Mouse (Mus musculus) spleen, adult 2 months (tissue): ENCODE results near the gene Spem1.

Experiments
- CTCF ChIP-seq: fragments of 200-500 bp; IDR thresholded peaks from 2 replicates; pipeline ENCODE4 v1.5.1; 2011; ENCODE audit warnings: mild to moderate bottlenecking, inconsistent platforms; ENCODE audit not compliant: insufficient read depth, insufficient read length, insufficient replicate concordance; ENCODE audit errors: extremely low read depth
- POLR2A ChIP-seq: fragments of 200-500 bp; IDR thresholded peaks from 2 replicates; pipeline ENCODE4 v1.6.1; 2011; ENCODE audit warnings: low read depth, low read length, inconsistent platforms

DNA sequence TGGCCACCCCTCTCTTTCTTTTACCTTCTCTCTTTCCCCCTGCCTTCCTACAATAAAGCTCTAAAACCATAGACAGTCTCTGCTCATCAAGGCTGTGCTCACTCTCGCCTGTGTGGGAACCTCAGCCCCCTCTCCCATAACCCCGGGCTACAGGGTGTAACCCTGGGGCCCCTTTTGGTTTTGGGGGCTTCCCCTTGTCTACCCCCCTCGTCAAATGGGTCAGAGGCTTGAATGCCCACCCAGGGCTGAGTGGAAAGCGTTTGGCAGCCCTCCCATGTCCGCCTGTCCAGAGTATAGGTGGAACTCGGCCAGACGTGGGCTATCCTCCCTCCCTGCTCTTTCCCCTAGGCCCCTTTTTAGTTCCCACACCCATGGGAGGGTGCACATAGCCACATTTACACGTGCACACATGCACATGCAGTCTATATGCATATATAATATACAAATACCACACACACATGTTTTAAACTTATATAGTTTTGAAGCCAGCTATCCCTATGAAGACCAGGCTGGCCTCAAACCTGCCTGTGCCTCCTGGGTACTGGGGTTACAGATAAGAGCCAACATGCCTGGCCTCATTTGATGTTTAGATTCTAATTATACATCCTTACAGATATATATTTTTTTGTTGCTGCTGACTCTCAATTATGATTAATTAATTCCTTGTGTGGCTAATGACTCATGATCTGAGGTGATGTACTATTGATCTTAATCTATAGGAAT, 42.3 kb upstream of the Spem1 start:
- TF ChIP-seq CTCF (no peak), POLR2A (no peak)
